Mouse (Mus musculus) MEL (cell line): ENCODE measurements around the gene Crybb1.

Experiments
- CHD2 ChIP-seq: IDR thresholded peaks from 2 replicates; pipeline ENCODE4 v1.6.1; 2011; ENCODE audit warnings: low read length, improper control_type of control experiment
- CTCF ChIP-seq, 3 experiments: IDR thresholded peaks in 2 of 3; conservative IDR thresholded peaks in 1 of 3; 2 replicates each; pipeline ENCODE4 v1.5.1; 2011 to 2012; ENCODE audit warnings: low read length in 3 of 3, low read depth in 2 of 3, mild to moderate bottlenecking in 2 of 3, improper control_type of control experiment in 1 of 3, inconsistent platforms in 1 of 3, mixed read lengths in 1 of 3, moderate library complexity in 1 of 3; ENCODE audit not compliant: control insufficient read depth in 1 of 3, insufficient read depth in 1 of 3, poor library complexity in 1 of 3, severe bottlenecking in 1 of 3
- ELF1 ChIP-seq: IDR thresholded peaks from 2 replicates; pipeline ENCODE4 v1.6.1; 2014; ENCODE audit warnings: low read depth, mild to moderate bottlenecking, inconsistent platforms, low read length, improper control_type of control experiment, moderate library complexity
- ETS1 ChIP-seq: IDR thresholded peaks from 2 replicates; pipeline ENCODE4 v1.6.1; 2012; ENCODE audit warnings: low read depth, mild to moderate bottlenecking, inconsistent platforms, low read length, improper control_type of control experiment, moderate library complexity
- GABPA ChIP-seq: IDR thresholded peaks from 2 replicates; pipeline ENCODE4 v1.6.1; 2012; ENCODE audit warnings: low read depth, mild to moderate bottlenecking, inconsistent platforms, low read length, improper control_type of control experiment, moderate library complexity
- MEF2A ChIP-seq: IDR thresholded peaks from 2 replicates; pipeline ENCODE4 v1.6.1; 2014; ENCODE audit warnings: low read depth, mild to moderate bottlenecking, inconsistent platforms, low read length, improper control_type of control experiment; ENCODE audit not compliant: poor library complexity, insufficient replicate concordance, severe bottlenecking; ENCODE audit errors: extremely low read depth
- MXI1 ChIP-seq: IDR thresholded peaks from 2 replicates; pipeline ENCODE4 v1.6.1; 2011; ENCODE audit warnings: mild to moderate bottlenecking, low read depth, low read length, improper control_type of control experiment
- NRF1 ChIP-seq: IDR thresholded peaks from 2 replicates; pipeline ENCODE4 v1.6.1; 2014; ENCODE audit warnings: low read depth, mild to moderate bottlenecking, inconsistent platforms, low read length, improper control_type of control experiment, moderate library complexity; ENCODE audit not compliant: poor library complexity, insufficient read depth, severe bottlenecking
- POLR2A ChIP-seq, 2 experiments: IDR thresholded peaks; 2 replicates each; pipeline ENCODE4 v1.6.1; 2011 to 2012; ENCODE audit warnings: low read length in 2 of 2, mild to moderate bottlenecking in 2 of 2, control low read depth in 1 of 2, improper control_type of control experiment in 1 of 2, low read depth in 1 of 2, moderate library complexity in 1 of 2; ENCODE audit not compliant: control insufficient read depth in 1 of 2, insufficient read depth in 1 of 2, poor library complexity in 1 of 2
- RCOR1 ChIP-seq: IDR thresholded peaks from 2 replicates; pipeline ENCODE4 v1.6.1; 2012; ENCODE audit warnings: low read depth, mild to moderate bottlenecking, inconsistent platforms, low read length, improper control_type of control experiment
- TAL1 ChIP-seq: IDR thresholded peaks from 2 replicates; pipeline ENCODE4 v1.6.1; 2012; ENCODE audit warnings: mild to moderate bottlenecking, inconsistent platforms, low read length, moderate library complexity, mixed read lengths
- USF1 ChIP-seq: IDR thresholded peaks from 2 replicates; pipeline ENCODE4 v1.6.1; 2014; ENCODE audit warnings: low read depth, mild to moderate bottlenecking, inconsistent platforms, low read length, improper control_type of control experiment, moderate library complexity
- ZC3H11A ChIP-seq: IDR thresholded peaks from 2 replicates; pipeline ENCODE4 v1.6.1; 2012; ENCODE audit warnings: low read depth, mild to moderate bottlenecking, inconsistent platforms, low read length, improper control_type of control experiment
- ZKSCAN1 ChIP-seq: IDR thresholded peaks from 2 replicates; pipeline ENCODE4 v1.6.1; 2012; ENCODE audit warnings: low read depth, mild to moderate bottlenecking, inconsistent platforms, low read length, improper control_type of control experiment, moderate library complexity

- TF ChIP-seq ETS1 (no peak), POLR2A (IDR thresholded peaks at IDR 0.05; ENCODE audit: control insufficient read depth in 1 of 2, insufficient read depth in 1 of 2, low read depth in 1 of 2, low read length in 2 of 2, poor library complexity in 1 of 2) (no peak), RCOR1 (no peak), ELF1 (no peak), TAL1 (no peak), USF1 (no peak), ZKSCAN1 (peak; percentile 97), GABPA (no peak), MXI1 (no peak), CHD2 (no peak), ZC3H11A (no peak), NRF1 (no peak), CTCF (IDR thresholded peaks at IDR 0.05 in 2 of 3, conservative IDR thresholded peaks at IDR 0.05 in 1 of 3; ENCODE audit: control insufficient read depth in 1 of 3, insufficient read depth in 1 of 3, low read depth in 2 of 3, low read length in 3 of 3, poor library complexity in 1 of 3, severe bottlenecking in 1 of 3) (no peak), MEF2A (no peak)
These were observed 38.2 kb downstream of the Crybb1 start for GRCm38 (mm10) chr5:112293800-112294199.
